Mouse (Mus musculus) right cerebral cortex, adult 2 months (tissue): ENCODE data around the gene Dhodh.

Experiments used
- DNase-seq, 2 experiments: peaks; one replicate each; pipeline ENCODE4 v3.0.0; 2021 to 2022; ENCODE audit warnings: low spot score in 2 of 2

Dhodh gene

GRCm38 (mm10) chr8:109585652-109586051 is 22.8 kb downstream of the Dhodh start:
- DNase-seq: no peak

DNA sequence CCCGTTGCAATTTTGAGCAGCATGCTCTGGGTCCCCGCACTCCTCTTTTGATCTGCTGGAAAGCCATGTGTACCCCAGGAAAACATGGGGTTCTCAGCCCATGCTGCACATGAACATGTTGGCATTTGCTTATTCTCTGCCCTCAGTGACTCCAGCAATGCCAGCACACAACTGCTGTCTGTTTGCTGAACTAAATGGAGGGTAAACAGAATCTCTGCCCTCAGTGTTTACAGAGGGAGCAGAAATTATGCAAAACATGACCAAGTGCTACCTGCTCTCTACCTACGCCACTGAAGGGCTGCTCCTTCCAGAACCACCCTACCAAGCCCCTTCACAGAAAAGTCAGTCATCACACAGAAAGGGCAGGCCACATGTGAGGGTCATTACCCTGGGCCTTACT is 23.6 kb downstream of the Dhodh start:
- no peak for DNase-seq

DNA sequence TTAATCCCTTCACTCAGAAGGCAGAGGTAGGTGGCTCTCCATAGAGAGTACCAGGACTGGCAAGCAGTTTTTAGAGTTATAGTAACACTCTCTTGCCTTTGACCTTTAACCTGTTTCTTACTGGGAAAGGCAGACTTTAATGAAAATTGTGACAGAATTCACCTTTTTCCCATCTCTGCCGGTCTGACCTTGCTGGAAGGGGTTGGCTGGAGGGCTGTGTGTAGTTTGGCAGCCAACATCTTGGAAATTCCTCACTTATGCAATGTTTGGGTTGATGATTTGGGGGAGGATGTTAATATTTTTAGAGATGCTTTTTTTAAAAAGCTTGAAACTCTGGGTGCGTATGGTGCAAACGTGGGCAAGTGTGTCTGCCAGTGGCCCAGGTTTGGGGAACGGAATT is 24.2 kb downstream of the Dhodh start:
- DNase-seq: no peak

DNA sequence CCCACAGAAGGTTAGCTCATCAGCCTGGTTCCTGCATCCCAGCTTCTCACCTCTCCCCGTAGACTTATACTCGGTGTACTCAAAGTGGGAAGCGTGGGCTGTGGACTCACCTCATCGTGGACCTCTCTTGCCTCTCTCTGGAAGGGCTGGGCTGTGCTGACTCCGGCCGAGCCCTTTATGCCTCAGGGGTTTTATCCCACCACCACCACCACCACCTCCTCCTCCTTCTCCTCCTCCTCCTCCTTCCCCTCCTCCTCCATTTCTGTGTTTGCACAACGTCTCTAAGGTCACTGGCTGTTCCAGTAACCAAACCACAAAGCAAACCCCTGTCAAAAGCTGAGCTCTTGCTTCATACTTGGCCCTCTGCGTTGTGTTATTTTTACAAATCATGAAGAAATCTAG is 29.6 kb downstream of the Dhodh start, which contains the start of gene Hp:
Gene Hp, minus strand, starts transcription at position 273 of the 402 bp plus-strand sequence.
- DNase-seq: no peak

DNA sequence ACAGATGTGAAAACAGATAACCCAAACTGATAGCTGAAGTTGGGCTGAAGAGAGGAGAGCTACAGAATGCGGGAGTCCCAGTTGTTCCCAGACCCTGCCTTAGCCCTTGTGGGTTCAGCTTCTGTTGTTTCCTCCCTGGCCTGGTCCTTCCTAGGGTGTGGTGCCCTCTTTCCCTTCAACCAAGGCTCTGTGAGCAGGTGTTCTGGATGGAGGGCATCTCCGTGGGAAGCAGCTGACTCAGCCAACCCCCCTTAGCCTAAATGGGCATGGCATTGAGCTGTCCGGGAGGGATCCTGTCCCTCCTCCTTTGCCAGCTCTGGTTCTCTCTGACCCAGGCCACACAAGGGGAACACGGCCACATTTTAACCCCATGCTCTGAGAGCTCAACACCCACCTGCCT is 32.2 kb downstream of the Dhodh start:
- DNase-seq: no peak

GRCm38 (mm10) chr8:109571139-109571538 is 37.3 kb downstream of the Dhodh start:
- DNase-seq: no peak

- peak; percentile 100 for DNase-seq
These were observed 42.8 kb downstream of the Dhodh start, which contains the start of the genes Dhx38 and Txnl4b for GRCm38 (mm10) chr8:109565498-109566333. Gene Dhx38 (minus strand): TSS chr8:109565861. Gene Txnl4b (plus strand): TSS chr8:109565892.

GRCm38 (mm10) chr8:109564766-109565165 is 43.7 kb downstream of the Dhodh start:
- no peak for DNase-seq

DNA sequence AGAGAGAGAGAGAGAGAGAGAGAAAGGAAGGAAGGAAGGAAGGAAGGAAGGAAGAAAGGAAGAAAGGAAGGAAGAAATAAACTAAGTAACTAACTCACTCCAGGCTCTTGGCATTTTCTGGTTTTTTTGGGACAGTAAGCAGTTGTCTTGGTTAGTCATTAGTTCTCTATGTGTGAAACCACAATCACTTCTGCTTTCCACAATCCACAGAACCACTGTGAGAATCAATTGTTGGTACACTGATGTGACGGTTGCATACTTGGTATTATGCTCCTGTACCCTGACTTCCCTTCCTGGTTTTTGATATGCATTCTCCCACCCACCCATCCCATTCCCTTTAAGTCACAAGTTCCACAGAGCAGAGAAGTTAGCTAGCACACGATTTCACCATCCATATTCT is 44.6 kb downstream of the Dhodh start:
- DNase-seq: no peak

DNA sequence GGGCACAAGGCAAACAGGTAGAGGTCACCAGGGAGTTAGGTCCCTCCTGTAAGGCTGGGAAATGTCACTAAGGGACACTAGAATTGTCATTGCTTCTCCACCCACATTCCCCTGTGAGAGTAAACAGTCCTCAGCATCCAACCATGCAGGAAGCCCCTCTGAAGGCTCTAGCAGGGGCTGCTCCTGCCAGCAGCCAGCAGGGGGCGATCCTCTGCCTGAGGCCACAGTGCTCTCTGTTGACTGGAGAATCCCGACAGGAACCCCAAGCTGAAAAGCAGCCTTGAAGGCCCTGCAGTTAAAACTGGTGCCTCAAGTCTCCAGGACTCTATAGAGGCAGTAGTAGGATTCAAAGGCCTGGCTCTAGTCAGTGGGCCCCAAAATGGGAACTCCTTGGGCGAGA is 56.8 kb downstream of the Dhodh start:
- DNase-seq: peak in 1 of 2 experiments; percentile 20

DNA sequence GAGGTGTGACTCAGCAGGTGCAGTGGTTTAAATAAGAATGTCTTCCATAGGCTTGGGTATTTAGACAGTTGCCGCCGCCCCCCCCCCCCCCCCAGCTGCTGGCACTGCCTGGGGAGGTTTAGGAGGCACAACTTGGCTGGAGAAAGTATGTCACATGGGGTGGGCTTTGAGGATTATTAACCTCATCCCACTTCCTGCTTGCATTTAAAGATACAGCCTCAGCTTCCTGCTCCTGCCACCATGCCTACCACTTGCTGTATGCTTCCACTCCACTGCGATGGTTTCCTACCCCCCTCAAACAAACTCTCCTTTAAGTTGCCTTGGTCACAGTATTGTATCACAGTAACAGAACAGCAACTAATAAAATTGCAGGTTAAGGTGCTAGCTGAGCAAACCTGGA is 64.4 kb downstream of the Dhodh start:
- no peak for DNase-seq

- DNase-seq: peak in 1 of 2 experiments; percentile 35
These were observed 65.5 kb downstream of the Dhodh start for GRCm38 (mm10) chr8:109542748-109543519.

GRCm38 (mm10) chr8:109542165-109542564 is 66.3 kb downstream of the Dhodh start:
- DNase-seq: no peak
